Mouse (Mus musculus): Measurements from ENCODE around the gene Cldnd2.
A peak's percentile ranks its signal among the peaks of the same experiment; 100 is the strongest.
"Not testable (repeated sequence)": the region's sequence is repeated elsewhere in the genome, so short reads cannot be mapped to it uniquely, and the experiment has no call there.

Gene Cldnd2

GRCm38 (mm10) chr7:43440482-43440881 lies at the start of gene Cldnd2:
Gene Cldnd2 (plus strand): TSS chr7:43440782.
- DNase-seq (ENCODE audit: low spot score): no peak

GRCm38 (mm10) chr7:43392349-43393121 lies 48.0 kb upstream of the Cldnd2 start:
- no peak for DNase-seq (ENCODE audit: low spot score)

GRCm38 (mm10) chr7:43399501-43399900 lies 41.1 kb upstream of the Cldnd2 start:
- no peak for DNase-seq (ENCODE audit: low spot score)

GRCm38 (mm10) chr7:43402718-43403117 lies 37.9 kb upstream of the Cldnd2 start:
- DNase-seq (ENCODE audit: low spot score): no peak

GRCm38 (mm10) chr7:43407573-43407972 lies 33.0 kb upstream of the Cldnd2 start:
- DNase-seq (ENCODE audit: low spot score): no peak

- no peak for DNase-seq (ENCODE audit: low spot score)
These were observed 32.4 kb upstream of the Cldnd2 start, which contains the start of gene Siglecg for GRCm38 (mm10) chr7:43408131-43408553. Gene Siglecg (plus strand): TSS chr7:43408204.

GRCm38 (mm10) chr7:43409084-43409483 lies 31.5 kb upstream of the Cldnd2 start:
- DNase-seq (ENCODE audit: low spot score): no peak

GRCm38 (mm10) chr7:43411724-43412123 lies 28.9 kb upstream of the Cldnd2 start:
- DNase-seq (ENCODE audit: low spot score): not testable (repeated sequence)

- DNase-seq (ENCODE audit: low spot score): no peak
These were observed 23.3 kb upstream of the Cldnd2 start for GRCm38 (mm10) chr7:43417298-43417697.

- DNase-seq (ENCODE audit: low spot score): peak; percentile 81
These were observed 17.5 kb upstream of the Cldnd2 start for GRCm38 (mm10) chr7:43422995-43423617.

GRCm38 (mm10) chr7:43423991-43424625 lies 16.5 kb upstream of the Cldnd2 start:
- DNase-seq (ENCODE audit: low spot score): no peak

- DNase-seq (ENCODE audit: low spot score): no peak
These were observed 13.2 kb upstream of the Cldnd2 start, which contains the start of gene Lim2 for GRCm38 (mm10) chr7:43427406-43427805. Gene Lim2 (plus strand): TSS chr7:43427670.

GRCm38 (mm10) chr7:43429500-43429899 lies 11.1 kb upstream of the Cldnd2 start:
- no peak for DNase-seq (ENCODE audit: low spot score)

- DNase-seq (ENCODE audit: low spot score): no peak
These were observed 7.7 kb upstream of the Cldnd2 start for GRCm38 (mm10) chr7:43432891-43433290.

- DNase-seq (ENCODE audit: low spot score): no peak
These were observed 5.9 kb upstream of the Cldnd2 start for GRCm38 (mm10) chr7:43434676-43435075.

GRCm38 (mm10) chr7:43436341-43437255 lies 4.0 kb upstream of the Cldnd2 start, which contains the start of gene Nkg7:
Gene Nkg7 (plus strand): TSS chr7:43437073.
- DNase-seq (ENCODE audit: low spot score): no peak

GRCm38 (mm10) chr7:43438611-43439010 lies 2.0 kb upstream of the Cldnd2 start:
- DNase-seq (ENCODE audit: low spot score): no peak

- no peak for DNase-seq (ENCODE audit: low spot score)
These were observed 489 bp downstream of the Cldnd2 start for GRCm38 (mm10) chr7:43441071-43441470.

GRCm38 (mm10) chr7:43442684-43443083 lies 2.1 kb downstream of the Cldnd2 start:
- DNase-seq (ENCODE audit: low spot score): no peak

- peak; percentile 78 for DNase-seq (ENCODE audit: low spot score)
These were observed 2.7 kb downstream of the Cldnd2 start for GRCm38 (mm10) chr7:43443126-43443916.

- peak; percentile 92 for DNase-seq (ENCODE audit: low spot score)
These were observed 3.3 kb downstream of the Cldnd2 start, which contains the start of the genes Etfb and Gm45233 for GRCm38 (mm10) chr7:43443917-43444293. Gene Etfb (plus strand): TSS chr7:43444083. Gene Gm45233 (plus strand): TSS chr7:43444128.

Data from ovary, postnatal 36 days (tissue).